Mouse (Mus musculus) embryonic facial prominence, embryonic 13.5 days (tissue): ENCODE measurements around the gene Gse1. TPM values are rescaled to one million over a fixed set of nuclear protein-coding genes. Genes with fewer than 3 reads are reported as not detected.
A peak's percentile ranks its signal among the peaks of the same experiment; 100 is the strongest.

Experiments used
- ATAC-seq: fragments of 200-750 bp; cut with Nextera tagmentation; 2 replicates; pipeline ENCODE4 v1.8.0; 2017; ENCODE audit warnings: low read depth; ENCODE audit not compliant: insufficient number of reproducible peaks, insufficient read depth, low FRiP score, low TSS enrichment
- H3K27ac ChIP-seq: fragments of 300-500 bp; sonication (generic); 2 replicates; pipeline ENCODE4 v1.5.1; 2015; ENCODE audit warnings: moderate library complexity, mild to moderate bottlenecking, inconsistent platforms
- H3K27me3 ChIP-seq: fragments of 300-500 bp; sonication (generic); 2 replicates; pipeline ENCODE4 v1.6.1; 2015; ENCODE audit warnings: mild to moderate bottlenecking, inconsistent platforms
- H3K36me3 ChIP-seq: fragments of 300-500 bp; sonication (generic); 2 replicates; pipeline ENCODE4 v1.6.1; 2015; ENCODE audit warnings: mild to moderate bottlenecking, inconsistent platforms
- H3K4me1 ChIP-seq: fragments of 300-500 bp; sonication (generic); 2 replicates; pipeline ENCODE4 v1.6.1; 2015; ENCODE audit warnings: inconsistent platforms
- H3K4me2 ChIP-seq: fragments of 300-500 bp; sonication (generic); 2 replicates; pipeline ENCODE4 v1.6.1; 2015; ENCODE audit warnings: moderate library complexity, mild to moderate bottlenecking, inconsistent platforms
- H3K4me3 ChIP-seq: fragments of 300-500 bp; sonication (generic); 2 replicates; pipeline ENCODE4 v1.5.1; 2015; ENCODE audit warnings: mild to moderate bottlenecking, inconsistent platforms
- H3K9ac ChIP-seq: fragments of 300-500 bp; sonication (generic); 2 replicates; pipeline ENCODE4 v1.6.1; 2015; ENCODE audit warnings: mild to moderate bottlenecking, inconsistent platforms
- H3K9me3 ChIP-seq: fragments of 300-500 bp; sonication (generic); 2 replicates; pipeline ENCODE4 v1.6.1; 2016; ENCODE audit warnings: inconsistent platforms
- WGBS: fragments of 180-500 bp; shearing (Covaris S2); methylation state at CpG from one replicate; pipeline ENCODE4 v1.1.7; 2015; ENCODE audit warnings: mixed read lengths; 5-methylcytosine and 5-hydroxymethylcytosine counted together
- polyA plus RNA-seq: library from polyadenylated mRNA; unstranded; fragments of >200 nt; fragmentation: Nextera tagmentation; extraction: Ambion mirVana; gene quantifications from 2 replicates; pipeline ENCODE4 v1.2.1, GENCODE M21; 2015

The Gse1 gene
- polyA plus RNA-seq, 1 experiment from 2014 or later: 8.6 TPM

GRCm38 (mm10) chr8:120292316-120293107 is 64.3 kb downstream of the Gse1 start:
- no peak overlapping the region for H3K4me2 ChIP-seq
- no peak overlapping the region; the same call in 1 of the 2 replicates for H3K27ac ChIP-seq
- 53% methylated on average over 8 of the region's 8 CpGs for WGBS
- 0 out of 2 replicates have a peak overlapping the region, but pooled peaks have one; percentile 40 for H3K9ac ChIP-seq
- no peaks in the 10 kb centered on the region for H3K9me3 ChIP-seq
- no peaks in the 10 kb centered on the region for H3K36me3 ChIP-seq
- H3K4me1 ChIP-seq: peaks cover 97% of the 10 kb centered on the region
- H3K4me3 ChIP-seq: no peak overlapping the region
- H3K27me3 ChIP-seq: no peaks in the 10 kb centered on the region
- ATAC-seq: no peak

- Histone ChIP-seq H3K9ac (peak overlapping the region; percentile 49; the same call in 1 of the 2 replicates), H3K27ac (no peak overlapping the region; the same call in none of the 2 replicates), H3K9me3 (no peaks in the 10 kb centered on the region), H3K4me1 (peaks cover 97% of the 10 kb centered on the region), H3K4me2 (no peak overlapping the region), H3K36me3 (no peaks in the 10 kb centered on the region), H3K27me3 (no peaks in the 10 kb centered on the region), H3K4me3 (no peak overlapping the region)
- ATAC-seq: no peak
- 39% methylated on average over 18 of the region's 18 CpGs for WGBS
Observed at GRCm38 (mm10) chr8:120293421-120294357, 65.4 kb downstream of the Gse1 start.

DNA sequence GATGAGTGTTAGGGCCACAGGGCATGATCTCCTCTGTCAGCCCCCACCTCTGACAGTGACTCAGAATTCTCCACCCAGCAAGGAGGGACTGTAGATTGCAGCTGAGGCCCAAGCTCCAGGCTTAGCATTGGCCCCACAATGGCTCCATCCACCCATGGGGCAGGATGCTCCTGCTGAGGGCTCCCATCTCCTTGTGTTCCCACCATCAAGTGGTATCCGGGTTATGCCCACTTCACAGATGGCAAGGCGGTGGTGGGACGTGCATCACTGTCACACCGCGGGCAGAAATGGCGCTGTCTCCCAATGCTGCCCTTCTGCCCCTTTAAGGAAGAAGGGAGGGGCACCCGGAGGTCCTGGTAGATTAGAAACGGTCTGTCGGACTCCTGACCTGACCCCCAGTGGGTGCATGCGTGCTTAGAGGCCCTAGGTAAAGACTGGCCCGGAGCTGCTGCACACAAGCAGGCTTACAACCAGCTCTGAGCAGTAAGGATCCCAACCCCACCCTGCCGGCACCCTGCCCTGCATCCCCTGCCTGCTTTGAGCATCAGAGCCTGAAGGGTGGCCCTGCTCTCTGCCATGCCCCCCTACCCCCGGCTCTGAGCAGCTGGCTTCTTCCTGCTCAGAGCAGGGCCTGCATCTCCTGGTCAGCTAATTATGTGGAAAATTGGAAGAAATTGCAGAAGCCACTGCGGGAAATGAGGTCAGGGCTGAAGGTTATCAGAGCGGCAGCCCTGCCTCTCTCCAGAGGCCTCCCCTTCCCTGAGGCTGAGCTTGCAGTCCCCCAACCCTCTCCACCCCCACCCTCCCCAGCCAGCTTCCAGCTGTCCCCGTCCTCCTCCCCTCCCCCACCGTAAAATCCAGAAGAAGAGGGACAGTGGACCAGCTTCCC is 67.0 kb downstream of the Gse1 start:
- no peak for ATAC-seq
- Histone ChIP-seq H3K27me3 (no peaks in the 10 kb centered on the region), H3K9me3 (no peaks in the 10 kb centered on the region), H3K36me3 (no peaks in the 10 kb centered on the region), H3K9ac (peak overlapping the region; percentile 12; the same call in 1 of the 2 replicates), H3K4me3 (no peak overlapping the region), H3K4me2 (peak overlapping the region; percentile 21; the same call in 1 of the 2 replicates), H3K27ac (peak overlapping the region; percentile 7; the same call in 1 of the 2 replicates), H3K4me1 (peaks cover 94% of the 10 kb centered on the region)
- WGBS: 17% methylated on average over 16 of the region's 17 CpGs

DNA sequence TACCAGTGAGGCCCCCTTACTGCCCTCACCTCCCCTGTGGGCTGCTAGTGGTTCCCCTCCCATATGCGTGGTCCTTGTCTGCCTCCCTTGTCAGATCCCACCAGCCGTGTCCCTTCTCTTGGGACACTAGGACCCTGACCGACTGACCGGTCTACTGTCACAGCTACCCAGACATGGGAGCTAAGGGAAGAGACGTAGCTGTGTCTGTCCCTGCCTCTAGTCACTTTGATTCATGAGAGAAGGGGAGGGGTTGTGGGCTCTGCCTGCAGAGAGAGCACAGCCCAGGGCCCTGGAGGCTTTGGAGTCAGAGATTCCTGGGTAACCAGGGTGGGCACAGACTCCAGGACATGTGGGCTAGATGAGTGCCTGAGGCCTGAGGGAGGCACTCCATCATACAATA is 68.7 kb downstream of the Gse1 start:
- Histone ChIP-seq H3K27ac (peak overlapping the region; percentile 55; the same call in 1 of the 2 replicates), H3K4me3 (no peak overlapping the region), H3K27me3 (no peaks in the 10 kb centered on the region), H3K4me2 (no peak overlapping the region), H3K4me1 (peaks cover 92% of the 10 kb centered on the region), H3K9ac (0 out of 2 replicates have a peak overlapping the region, but pooled peaks have one; percentile 21), H3K36me3 (no peaks in the 10 kb centered on the region), H3K9me3 (no peaks in the 10 kb centered on the region)
- 35% methylated on average over 5 of the region's 5 CpGs for WGBS
- ATAC-seq: no peak

GRCm38 (mm10) chr8:120298601-120299532 is 70.6 kb downstream of the Gse1 start:
- Histone ChIP-seq H3K4me1 (peaks cover 90% of the 10 kb centered on the region), H3K9me3 (no peaks in the 10 kb centered on the region), H3K9ac (peak overlapping the region; percentile 46; the same call in 1 of the 2 replicates), H3K36me3 (no peaks in the 10 kb centered on the region), H3K27ac (peak overlapping the region; percentile 94), H3K4me3 (no peak overlapping the region), H3K4me2 (peak overlapping the region; percentile 43), H3K27me3 (no peaks in the 10 kb centered on the region)
- 27% methylated on average over 22 of the region's 22 CpGs for WGBS
- peak; percentile 67 for ATAC-seq

GRCm38 (mm10) chr8:120300601-120301141 is 72.4 kb downstream of the Gse1 start:
- H3K9ac ChIP-seq: 0 out of 2 replicates have a peak overlapping the region, but pooled peaks have one; percentile 33
- no peaks in the 10 kb centered on the region for H3K27me3 ChIP-seq
- peak overlapping the region; percentile 73 for H3K27ac ChIP-seq
- no peaks in the 10 kb centered on the region for H3K36me3 ChIP-seq
- H3K4me1 ChIP-seq: peaks cover 82% of the 10 kb centered on the region
- H3K9me3 ChIP-seq: no peaks in the 10 kb centered on the region
- 6% methylated on average over 13 of the region's 13 CpGs for WGBS
- H3K4me3 ChIP-seq: no peak overlapping the region
- no peak for ATAC-seq
- peak overlapping the region; percentile 17; the same call in 1 of the 2 replicates for H3K4me2 ChIP-seq

DNA sequence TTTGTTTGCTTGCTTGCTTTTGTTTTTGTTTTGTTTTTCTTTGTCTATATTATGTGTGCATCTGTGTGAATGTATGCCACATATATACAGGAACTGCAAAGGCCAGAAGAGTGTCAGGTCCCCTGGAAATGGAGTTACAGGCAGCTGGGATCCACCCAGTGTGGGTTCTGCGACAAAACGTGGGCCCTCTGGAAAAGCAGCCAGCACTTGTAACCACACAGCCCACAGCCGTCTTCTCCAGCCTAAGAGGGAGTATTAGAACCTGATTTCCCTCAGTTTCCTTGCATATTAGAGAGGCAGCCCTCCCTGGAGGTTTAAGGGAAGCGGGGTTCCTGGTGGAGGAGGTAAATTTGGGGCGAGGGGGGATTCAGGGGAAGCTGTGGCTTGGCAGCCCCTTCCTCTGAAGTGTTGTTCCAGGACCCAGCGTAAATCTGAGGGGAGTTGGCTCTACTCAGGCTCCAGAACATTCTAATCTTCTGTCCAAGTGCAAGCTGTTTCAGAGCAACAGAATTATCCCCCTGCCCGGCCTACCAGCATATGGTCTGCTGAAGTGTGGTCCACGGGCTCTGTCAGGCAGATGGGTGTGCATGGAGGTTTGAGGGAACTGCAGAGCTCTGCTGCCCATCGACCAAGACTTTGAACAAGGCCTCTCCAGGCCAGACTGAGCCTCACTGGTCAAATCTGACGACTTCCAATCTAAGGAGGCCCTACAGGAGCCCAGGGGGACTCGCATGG is 74.9 kb downstream of the Gse1 start:
- Histone ChIP-seq H3K27ac (peak overlapping the region; percentile 75), H3K27me3 (peaks cover 8% of the 10 kb centered on the region; the same call in 1 of the 2 replicates), H3K9me3 (no peaks in the 10 kb centered on the region), H3K4me3 (no peak overlapping the region), H3K4me2 (no peak overlapping the region), H3K9ac (0 out of 2 replicates have a peak overlapping the region, but pooled peaks have one; percentile 57), H3K4me1 (peaks cover 78% of the 10 kb centered on the region), H3K36me3 (no peaks in the 10 kb centered on the region)
- WGBS: 41% methylated on average over 11 of the region's 11 CpGs
- ATAC-seq: no peak

- H3K36me3 ChIP-seq: no peaks in the 10 kb centered on the region
- no peak overlapping the region for H3K4me3 ChIP-seq
- H3K9me3 ChIP-seq: no peaks in the 10 kb centered on the region
- peak overlapping the region; percentile 75 for H3K27ac ChIP-seq
- WGBS: 37% methylated on average over 9 of the region's 9 CpGs
- H3K9ac ChIP-seq: peak overlapping the region; percentile 57
- 0 out of 2 replicates have a peak overlapping the region, but pooled peaks have one; percentile 14 for H3K4me2 ChIP-seq
- no peak for ATAC-seq
- H3K4me1 ChIP-seq: peaks cover 78% of the 10 kb centered on the region
- H3K27me3 ChIP-seq: peaks cover 8% of the 10 kb centered on the region; the same call in 1 of the 2 replicates
Observed at GRCm38 (mm10) chr8:120304097-120304496, 75.8 kb downstream of the Gse1 start.

- H3K4me1 ChIP-seq: peaks cover 78% of the 10 kb centered on the region
- WGBS: 77% methylated on average over 10 of the region's 10 CpGs
Observed at GRCm38 (mm10) chr8:120305800-120306385, 77.6 kb downstream of the Gse1 start.

More at GRCm38 (mm10) chr8:120305800-120306385, 77.6 kb downstream of the Gse1 start:
- H3K27me3 ChIP-seq: peaks cover 8% of the 10 kb centered on the region; the same call in 1 of the 2 replicates
- no peak overlapping the region for H3K9ac ChIP-seq
- no peaks in the 10 kb centered on the region for H3K36me3 ChIP-seq
- H3K27ac ChIP-seq: no peak overlapping the region
- H3K9me3 ChIP-seq: no peaks in the 10 kb centered on the region
- ATAC-seq: no peak
- H3K4me3 ChIP-seq: no peak overlapping the region
- H3K4me2 ChIP-seq: no peak overlapping the region
